Mouse (Mus musculus): ENCODE measurements around the gene Trim52.

DNA sequence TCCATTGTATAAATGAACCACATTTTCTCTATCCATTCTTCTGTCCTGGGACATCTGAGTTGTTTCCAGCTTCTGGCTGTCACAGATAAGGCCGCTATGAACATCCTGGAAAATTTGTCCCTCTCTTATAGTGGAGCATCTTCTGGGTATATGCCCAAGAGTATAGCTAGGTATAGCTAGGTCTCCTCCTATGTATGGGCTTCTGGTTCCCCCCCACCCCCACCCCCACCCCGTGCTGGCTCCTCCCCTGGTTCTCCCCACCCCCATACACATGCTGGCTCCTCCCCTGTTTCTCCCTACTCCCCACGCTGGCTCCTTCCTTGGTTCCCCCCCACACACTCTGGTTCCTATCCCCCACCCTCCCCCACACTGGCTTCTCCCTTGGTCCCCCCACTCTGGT is 78.0 kb downstream of the Trim52 start:
- TF ChIP-seq POLR2A (IDR thresholded peaks at IDR 0.05; ENCODE audit: borderline replicate concordance, low read depth, low read length), result no peak
- no peak for TF ChIP-seq CTCF (IDR thresholded peaks at IDR 0.05; ENCODE audit: low read depth, low read length)
